Mouse (Mus musculus): ENCODE data around the gene Dock2.

Gene Dock2

GRCm38 (mm10) chr11:34181214-34182117 is 602.2 kb downstream of the Dock2 start:
- DNase-seq: peak; percentile 97

DNA sequence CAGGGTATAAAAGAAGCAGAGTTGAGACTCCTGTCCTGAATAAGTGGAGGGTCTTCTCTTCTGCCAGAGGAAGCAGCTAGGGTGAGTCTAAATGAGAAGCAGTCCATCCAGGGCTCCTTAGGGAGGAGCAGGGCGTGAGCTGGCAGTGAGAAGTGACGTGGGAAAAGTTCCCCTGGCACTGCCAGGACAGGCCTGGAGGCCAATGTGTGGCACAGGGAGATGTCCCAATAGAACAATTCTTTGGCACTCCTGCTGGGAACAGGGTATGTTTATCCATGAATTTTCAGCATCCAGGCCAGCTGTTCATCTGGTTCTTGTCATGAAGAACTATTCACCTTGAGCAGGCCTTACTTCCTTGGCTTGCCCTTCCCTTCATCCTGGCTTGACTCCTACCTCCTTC is 604.9 kb downstream of the Dock2 start:
- DNase-seq: no peak

Measured in heart, adult 11 months (tissue).